Mouse (Mus musculus): ENCODE results near the gene H3f3a. TPM values are rescaled to one million over a fixed set of nuclear protein-coding genes. Genes with fewer than 3 reads are reported as not detected.

H3f3a gene
- polyA plus RNA-seq, 2 experiments, result 1,021 to 2,262 TPM

- 67% methylated on average over 6 of the region's 6 CpGs for WGBS (ENCODE audit: insufficient replicate concordance)
- no peak overlapping the region for H3K4me2 ChIP-seq (ENCODE audit: low read depth)
Measured at GRCm38 (mm10) chr1:180775849-180776493, 37.8 kb downstream of the H3f3a start.

GRCm38 (mm10) chr1:180775317-180775716 is 38.4 kb downstream of the H3f3a start:
- Histone ChIP-seq H3K4me2 (ENCODE audit: low read depth) (no peak overlapping the region), H3K4me3 (ENCODE audit: insufficient read depth in 1 of 2, low read depth in 2 of 2, low read length in 2 of 2) (no peak overlapping the region), H3K36me3 (replicated peaks; ENCODE audit: control insufficient read depth, insufficient read depth, low read depth) (no peaks in the 10 kb centered on the region), H3K9ac (replicated peaks) (no peak overlapping the region), H3K27ac (no peak overlapping the region), H3K9me3 (ENCODE audit: control insufficient read depth, low read length) (peaks cover 3% of the 10 kb centered on the region), H3K27me3 (ENCODE audit: control insufficient read depth, insufficient read depth, low read length) (no peaks in the 10 kb centered on the region; the same call in 1 of the 2 replicates), H3K4me1 (replicated peaks; ENCODE audit: control insufficient read depth in 2 of 2, insufficient read depth in 2 of 2, low read length in 1 of 2) (peaks cover 0 to 11% of the 10 kb centered on the region in 2 experiments; a peak in 2 of 4 replicates)
- 74% methylated on average over 10 of the region's 10 CpGs for WGBS (ENCODE audit: insufficient replicate concordance)
- TF ChIP-seq CTCF (IDR thresholded peaks at IDR 0.05; ENCODE audit: low read depth) (no peak), EP300 (IDR thresholded peaks at IDR 0.05; ENCODE audit: low read depth) (no peak)
- no peak for ATAC-seq (ENCODE audit: insufficient read depth)
- DNase-seq (ENCODE audit: low read depth in 3 of 3, low spot score in 3 of 3), result no peak

More at GRCm38 (mm10) chr1:180775849-180776493, 37.8 kb downstream of the H3f3a start:
- TF ChIP-seq EP300 (IDR thresholded peaks at IDR 0.05; ENCODE audit: low read depth), result no peak
- TF ChIP-seq CTCF (IDR thresholded peaks at IDR 0.05; ENCODE audit: low read depth), result no peak
- H3K27me3 ChIP-seq (ENCODE audit: control insufficient read depth, insufficient read depth, low read length), result no peaks in the 10 kb centered on the region; the same call in 1 of the 2 replicates
- no peak overlapping the region for H3K4me3 ChIP-seq (ENCODE audit: insufficient read depth in 1 of 2, low read depth in 2 of 2, low read length in 2 of 2)
- H3K36me3 ChIP-seq (replicated peaks; ENCODE audit: control insufficient read depth, insufficient read depth, low read depth), result no peaks in the 10 kb centered on the region
- H3K9me3 ChIP-seq (ENCODE audit: control insufficient read depth, low read length), result peaks cover 3% of the 10 kb centered on the region
- no peak overlapping the region for H3K9ac ChIP-seq (replicated peaks)
- H3K27ac ChIP-seq, result no peak overlapping the region
- H3K4me1 ChIP-seq (replicated peaks; ENCODE audit: control insufficient read depth in 2 of 2, insufficient read depth in 2 of 2, low read length in 1 of 2), result peaks cover 0 to 11% of the 10 kb centered on the region in 2 experiments; a peak in 2 of 4 replicates
- DNase-seq (ENCODE audit: low read depth in 3 of 3, low spot score in 3 of 3) (no peak), ATAC-seq (ENCODE audit: insufficient read depth) (no peak)

- peaks cover 0 to 11% of the 10 kb centered on the region in 2 experiments; a peak in 2 of 4 replicates for H3K4me1 ChIP-seq (replicated peaks; ENCODE audit: control insufficient read depth in 2 of 2, insufficient read depth in 2 of 2, low read length in 1 of 2)
- WGBS (ENCODE audit: insufficient replicate concordance), result 49% methylated on average over 3 of the region's 3 CpGs
- H3K9ac ChIP-seq (replicated peaks), result no peak overlapping the region
- no peak overlapping the region for H3K27ac ChIP-seq
- H3K4me3 ChIP-seq (ENCODE audit: insufficient read depth in 1 of 2, low read depth in 2 of 2, low read length in 2 of 2), result no peak overlapping the region
- DNase-seq (ENCODE audit: low read depth in 3 of 3, low spot score in 3 of 3) (peak in 1 of 3 experiments; percentile 30), ATAC-seq (ENCODE audit: insufficient read depth) (no peak)
- H3K36me3 ChIP-seq (replicated peaks; ENCODE audit: control insufficient read depth, insufficient read depth, low read depth), result no peaks in the 10 kb centered on the region
- H3K27me3 ChIP-seq (ENCODE audit: control insufficient read depth, insufficient read depth, low read length), result no peaks in the 10 kb centered on the region; the same call in 1 of the 2 replicates
- TF ChIP-seq EP300 (IDR thresholded peaks at IDR 0.05; ENCODE audit: low read depth) (no peak), CTCF (IDR thresholded peaks at IDR 0.05; ENCODE audit: low read depth) (peak; percentile 81)
- H3K4me2 ChIP-seq (ENCODE audit: low read depth), result no peak overlapping the region
- peaks cover 3% of the 10 kb centered on the region for H3K9me3 ChIP-seq (ENCODE audit: control insufficient read depth, low read length)
Measured at GRCm38 (mm10) chr1:180774664-180775063, 39.1 kb downstream of the H3f3a start.

- Histone ChIP-seq H3K36me3 (replicated peaks; ENCODE audit: control insufficient read depth, insufficient read depth, low read depth) (no peaks in the 10 kb centered on the region), H3K4me3 (ENCODE audit: insufficient read depth in 1 of 2, low read depth in 2 of 2, low read length in 2 of 2) (no peak overlapping the region), H3K9ac (replicated peaks) (no peak overlapping the region), H3K9me3 (ENCODE audit: control insufficient read depth, low read length) (peaks cover 3% of the 10 kb centered on the region), H3K27me3 (ENCODE audit: control insufficient read depth, insufficient read depth, low read length) (no peaks in the 10 kb centered on the region), H3K4me1 (replicated peaks; ENCODE audit: control insufficient read depth in 2 of 2, insufficient read depth in 2 of 2, low read length in 1 of 2) (peaks cover 0 to 14% of the 10 kb centered on the region in 2 experiments; a peak in 2 of 4 replicates), H3K27ac (no peak overlapping the region), H3K4me2 (ENCODE audit: low read depth) (no peak overlapping the region)
- no peak for DNase-seq (ENCODE audit: low read depth in 3 of 3, low spot score in 3 of 3)
- no peak for ATAC-seq (ENCODE audit: insufficient read depth)
- no peak for TF ChIP-seq EP300 (IDR thresholded peaks at IDR 0.05; ENCODE audit: low read depth)
- TF ChIP-seq CTCF (IDR thresholded peaks at IDR 0.05; ENCODE audit: low read depth), result no peak
- WGBS (ENCODE audit: insufficient replicate concordance), result 77% methylated on average over 3 of the region's 3 CpGs
Measured at GRCm38 (mm10) chr1:180772291-180772690, 41.5 kb downstream of the H3f3a start.

- Histone ChIP-seq H3K9ac (replicated peaks) (no peak overlapping the region), H3K36me3 (replicated peaks; ENCODE audit: control insufficient read depth, insufficient read depth, low read depth) (no peaks in the 10 kb centered on the region), H3K4me3 (ENCODE audit: insufficient read depth in 1 of 2, low read depth in 2 of 2, low read length in 2 of 2) (no peak overlapping the region), H3K9me3 (ENCODE audit: control insufficient read depth, low read length) (peaks cover 3% of the 10 kb centered on the region), H3K4me1 (replicated peaks; ENCODE audit: control insufficient read depth in 2 of 2, insufficient read depth in 2 of 2, low read length in 1 of 2) (peaks cover 0 to 11% of the 10 kb centered on the region in 2 experiments; a peak in 2 of 4 replicates), H3K27ac (no peak overlapping the region), H3K4me2 (ENCODE audit: low read depth) (no peak overlapping the region), H3K27me3 (ENCODE audit: control insufficient read depth, insufficient read depth, low read length) (no peaks in the 10 kb centered on the region; the same call in 1 of the 2 replicates)
- DNase-seq (ENCODE audit: low read depth in 3 of 3, low spot score in 3 of 3), result no peak
- WGBS (ENCODE audit: insufficient replicate concordance), result 25% methylated on average over 4 of the region's 4 CpGs
- TF ChIP-seq CTCF (IDR thresholded peaks at IDR 0.05; ENCODE audit: low read depth), result no peak
- no peak for TF ChIP-seq EP300 (IDR thresholded peaks at IDR 0.05; ENCODE audit: low read depth)
- ATAC-seq (ENCODE audit: insufficient read depth), result no peak
Measured at GRCm38 (mm10) chr1:180771722-180772121, 42.0 kb downstream of the H3f3a start.

Data from liver, embryonic 14.5 days (tissue).